1 mouse cellular context compared by ENCODE assay signal in the genomic region with DNA sequence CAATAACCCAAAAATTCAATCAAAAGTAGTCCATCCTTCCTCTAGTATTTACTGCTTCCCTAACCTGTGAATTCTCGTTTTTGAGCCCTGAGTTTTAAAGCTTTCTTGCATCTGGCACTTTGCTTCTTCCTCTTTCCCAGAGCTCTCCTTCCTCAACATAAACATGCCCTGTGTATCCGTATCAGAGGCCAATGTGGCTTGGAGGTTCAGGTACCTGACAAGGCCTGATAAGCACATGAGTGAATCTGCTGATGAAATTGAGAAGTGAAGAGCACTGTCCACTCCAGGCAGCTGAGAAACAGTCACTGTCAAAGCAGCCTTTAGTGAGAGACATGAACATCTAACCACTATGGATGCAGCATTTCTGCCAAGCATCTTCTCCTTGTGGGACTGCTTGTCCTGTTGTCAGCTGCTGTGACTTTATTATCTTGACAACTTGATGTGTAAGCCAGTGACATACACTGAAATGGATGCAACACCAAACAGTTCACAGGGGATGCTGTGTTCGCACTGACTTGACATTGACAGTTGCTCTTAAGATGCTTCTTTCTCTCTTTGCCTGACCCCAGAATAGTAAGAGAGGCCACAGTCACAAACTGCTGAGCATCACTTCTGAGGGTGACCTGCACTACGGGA.
TF ChIP-seq lines count a peak whose summit lies in the region.

No protein-coding gene starts in this region.

TF ChIP-seq in MEL, 35 proteins besides CTCF, POLR2A, EP300 and RAD21 (continued from another document):
- TF ChIP-seq GABPA (IDR thresholded peaks at IDR 0.05; ENCODE audit: low read depth, low read length) (no peak), RCOR1 (IDR thresholded peaks at IDR 0.05; ENCODE audit: low read depth, low read length) (peak; percentile 93), KAT2A (conservative IDR thresholded peaks at IDR 0.05; ENCODE audit: low read depth, low read length) (0 out of 2 replicates have a peak, but pooled peaks have one; percentile 25)
TF ChIP-seq in MEL: peak in this region for 15.
